Mouse (Mus musculus): Measurements from ENCODE around the gene Polm. TPM values are rescaled to one million over a fixed set of nuclear protein-coding genes. Genes with fewer than 3 reads are reported as not detected.

Gene Polm
- polyA plus RNA-seq, 1 experiment from 2014 or later = 6.2 TPM

DNA sequence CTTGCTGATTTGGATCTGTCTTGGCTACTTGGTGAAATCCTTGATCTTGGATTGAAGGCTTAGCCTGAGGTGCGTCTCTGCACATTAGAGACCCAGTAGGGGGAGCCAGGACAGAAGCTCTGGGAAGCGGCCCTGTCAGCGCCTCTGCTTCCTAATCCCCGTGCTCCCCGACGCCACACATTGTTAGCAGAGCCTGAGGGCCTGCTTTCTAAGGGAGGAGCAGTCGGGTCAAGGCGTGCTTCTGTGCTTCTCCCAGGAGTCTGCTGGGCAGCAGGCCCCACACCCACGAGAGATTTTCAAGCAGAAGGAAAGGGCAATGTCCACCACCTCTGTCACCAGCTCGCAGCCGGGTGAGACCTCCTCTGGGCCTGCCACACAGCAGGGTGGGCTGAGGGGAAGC, 40.4 kb downstream of the Polm start:
- no peak overlapping the region for H3K9ac ChIP-seq (ENCODE audit: low read depth, low read length)
- H3K4me1 ChIP-seq (replicated peaks; ENCODE audit: control insufficient read depth, insufficient read depth, low read length) = no peaks in the 10 kb centered on the region
- H3K4me2 ChIP-seq = no peak overlapping the region
- peaks cover 60% of the 10 kb centered on the region for H3K36me3 ChIP-seq (ENCODE audit: control insufficient read depth, insufficient read depth, low read length)
- H3K27ac ChIP-seq (ENCODE audit: low read depth, low read length) = no peak overlapping the region
- H3K27me3 ChIP-seq (replicated peaks; ENCODE audit: control insufficient read depth, insufficient read depth, low read length) = no peaks in the 10 kb centered on the region
- H3K9me3 ChIP-seq (ENCODE audit: control insufficient read depth, low read length) = no peaks in the 10 kb centered on the region
- 82% methylated on average over 11 of the region's 11 CpGs for WGBS
- no peak overlapping the region for H3K4me3 ChIP-seq (ENCODE audit: low read depth, low read length)
- no peak for ATAC-seq (replicated peaks; ENCODE audit: low FRiP score)
- DNase-seq (ENCODE audit: low spot score) = no peak

DNA sequence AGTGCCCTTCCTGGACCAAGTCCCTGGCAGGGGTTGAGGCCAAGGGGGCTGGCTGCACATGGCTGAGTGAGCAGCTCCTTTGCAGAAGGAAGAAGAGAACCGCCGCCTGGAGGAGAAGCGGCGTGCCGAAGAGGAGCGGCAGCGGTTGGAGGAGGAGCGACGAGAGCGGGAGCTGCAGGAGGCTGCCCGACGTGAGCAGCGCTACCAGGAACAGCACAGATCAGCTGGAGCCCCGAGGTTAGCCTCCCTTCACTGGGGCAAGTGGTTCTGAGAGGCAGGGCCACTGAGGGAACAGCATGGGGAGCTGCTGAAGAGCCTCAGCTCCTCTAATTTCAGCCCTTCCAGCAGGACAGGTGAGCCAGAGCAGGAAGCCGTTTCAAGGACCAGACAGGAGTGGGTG, 40.9 kb downstream of the Polm start:
- H3K27ac ChIP-seq (ENCODE audit: low read depth, low read length) = no peak overlapping the region
- H3K9me3 ChIP-seq (ENCODE audit: control insufficient read depth, low read length) = no peaks in the 10 kb centered on the region
- H3K4me3 ChIP-seq (ENCODE audit: low read depth, low read length) = no peak overlapping the region
- DNase-seq (ENCODE audit: low spot score) (no peak), ATAC-seq (replicated peaks; ENCODE audit: low FRiP score) (no peak)
- 88% methylated on average over 15 of the region's 15 CpGs for WGBS
- no peaks in the 10 kb centered on the region for H3K27me3 ChIP-seq (replicated peaks; ENCODE audit: control insufficient read depth, insufficient read depth, low read length)
- H3K4me2 ChIP-seq = no peak overlapping the region
- peaks cover 64% of the 10 kb centered on the region for H3K36me3 ChIP-seq (ENCODE audit: control insufficient read depth, insufficient read depth, low read length)
- H3K4me1 ChIP-seq (replicated peaks; ENCODE audit: control insufficient read depth, insufficient read depth, low read length) = no peaks in the 10 kb centered on the region
- H3K9ac ChIP-seq (ENCODE audit: low read depth, low read length) = no peak overlapping the region

DNA sequence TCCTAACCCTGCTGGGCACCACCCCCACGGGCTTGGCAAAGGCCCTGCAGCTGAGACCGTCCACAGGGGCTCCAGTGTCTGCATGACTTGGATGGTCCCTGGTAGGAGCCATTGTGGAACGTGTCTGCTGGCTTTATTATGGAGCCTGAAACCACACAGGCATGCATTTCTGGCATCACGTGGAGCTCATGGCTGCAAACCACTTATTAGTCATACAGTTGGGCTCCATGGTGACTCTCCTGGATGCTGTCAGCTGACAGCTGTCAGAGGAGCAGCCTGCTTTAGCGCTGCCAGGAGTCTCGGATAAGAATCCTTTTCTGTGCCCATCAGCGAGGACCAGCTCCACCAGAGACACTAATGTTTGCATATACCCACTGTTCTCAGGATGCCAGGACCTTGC, 42.1 kb downstream of the Polm start:
- Histone ChIP-seq H3K4me2 (no peak overlapping the region), H3K36me3 (ENCODE audit: control insufficient read depth, insufficient read depth, low read length) (peaks cover 64% of the 10 kb centered on the region), H3K4me3 (ENCODE audit: low read depth, low read length) (no peak overlapping the region), H3K9ac (ENCODE audit: low read depth, low read length) (no peak overlapping the region), H3K4me1 (replicated peaks; ENCODE audit: control insufficient read depth, insufficient read depth, low read length) (no peaks in the 10 kb centered on the region), H3K27me3 (replicated peaks; ENCODE audit: control insufficient read depth, insufficient read depth, low read length) (no peaks in the 10 kb centered on the region), H3K27ac (ENCODE audit: low read depth, low read length) (no peak overlapping the region), H3K9me3 (ENCODE audit: control insufficient read depth, low read length) (no peaks in the 10 kb centered on the region)
- DNase-seq (ENCODE audit: low spot score) = no peak
- ATAC-seq (replicated peaks; ENCODE audit: low FRiP score) = no peak
- 87% methylated on average over 7 of the region's 7 CpGs for WGBS

DNA sequence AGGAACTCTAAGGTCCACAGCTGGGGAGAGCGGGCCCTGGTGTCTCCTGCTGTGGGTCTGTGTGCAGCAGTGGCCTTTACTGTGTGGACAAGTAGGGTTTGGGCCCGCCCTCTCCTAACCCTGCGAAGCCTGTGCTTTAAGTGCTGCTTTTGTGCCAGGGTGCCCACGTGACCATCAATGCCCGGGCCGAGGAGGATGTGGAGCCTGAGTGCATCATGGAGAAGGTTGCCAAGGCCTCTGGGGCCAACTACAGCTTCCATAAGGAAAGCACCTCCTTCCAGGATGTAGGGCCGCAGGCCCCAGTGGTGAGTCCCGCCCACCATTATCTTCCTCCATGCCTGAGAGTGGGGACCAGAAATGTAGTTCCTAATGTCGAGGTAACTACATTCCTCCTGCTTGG, 42.5 kb downstream of the Polm start:
- peaks cover 59% of the 10 kb centered on the region for H3K36me3 ChIP-seq (ENCODE audit: control insufficient read depth, insufficient read depth, low read length)
- no peaks in the 10 kb centered on the region for H3K27me3 ChIP-seq (replicated peaks; ENCODE audit: control insufficient read depth, insufficient read depth, low read length)
- H3K9ac ChIP-seq (ENCODE audit: low read depth, low read length) = no peak overlapping the region
- H3K4me1 ChIP-seq (replicated peaks; ENCODE audit: control insufficient read depth, insufficient read depth, low read length) = no peaks in the 10 kb centered on the region
- 87% methylated on average over 9 of the region's 9 CpGs for WGBS
- DNase-seq (ENCODE audit: low spot score) (no peak), ATAC-seq (replicated peaks; ENCODE audit: low FRiP score) (no peak)
- no peak overlapping the region for H3K27ac ChIP-seq (ENCODE audit: low read depth, low read length)
- H3K4me3 ChIP-seq (ENCODE audit: low read depth, low read length) = no peak overlapping the region
- H3K4me2 ChIP-seq = no peak overlapping the region
- H3K9me3 ChIP-seq (ENCODE audit: control insufficient read depth, low read length) = no peaks in the 10 kb centered on the region

DNA sequence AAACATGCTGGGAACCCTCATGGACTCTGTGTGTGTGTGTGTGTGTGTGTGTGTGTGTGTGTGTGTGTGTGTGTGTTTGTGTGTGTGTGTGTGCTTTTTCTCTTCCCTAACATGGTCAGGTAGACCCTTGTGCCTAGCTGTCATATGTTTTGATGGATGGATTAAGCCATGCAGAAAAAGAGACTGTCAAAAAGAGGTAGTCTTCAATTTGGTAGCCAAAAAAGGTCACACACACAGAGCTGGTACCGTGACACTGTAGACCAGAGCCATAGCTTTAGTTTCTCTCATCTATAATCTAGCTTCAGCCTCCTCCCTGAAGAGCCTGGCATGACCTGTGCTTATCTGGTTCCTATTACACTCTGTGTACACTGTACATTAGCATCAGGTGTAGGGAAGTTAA, 47.4 kb downstream of the Polm start:
- Histone ChIP-seq H3K4me2 (no peak overlapping the region), H3K4me3 (ENCODE audit: low read depth, low read length) (no peak overlapping the region), H3K9ac (ENCODE audit: low read depth, low read length) (no peak overlapping the region), H3K4me1 (replicated peaks; ENCODE audit: control insufficient read depth, insufficient read depth, low read length) (peaks cover 22% of the 10 kb centered on the region), H3K27me3 (replicated peaks; ENCODE audit: control insufficient read depth, insufficient read depth, low read length) (no peaks in the 10 kb centered on the region), H3K27ac (ENCODE audit: low read depth, low read length) (no peak overlapping the region), H3K36me3 (ENCODE audit: control insufficient read depth, insufficient read depth, low read length) (peaks cover 26% of the 10 kb centered on the region), H3K9me3 (ENCODE audit: control insufficient read depth, low read length) (no peaks in the 10 kb centered on the region)
- 83% methylated on average over 1 of the region's 1 CpGs for WGBS
- ATAC-seq (replicated peaks; ENCODE audit: low FRiP score) (no peak), DNase-seq (ENCODE audit: low spot score) (no peak)

DNA sequence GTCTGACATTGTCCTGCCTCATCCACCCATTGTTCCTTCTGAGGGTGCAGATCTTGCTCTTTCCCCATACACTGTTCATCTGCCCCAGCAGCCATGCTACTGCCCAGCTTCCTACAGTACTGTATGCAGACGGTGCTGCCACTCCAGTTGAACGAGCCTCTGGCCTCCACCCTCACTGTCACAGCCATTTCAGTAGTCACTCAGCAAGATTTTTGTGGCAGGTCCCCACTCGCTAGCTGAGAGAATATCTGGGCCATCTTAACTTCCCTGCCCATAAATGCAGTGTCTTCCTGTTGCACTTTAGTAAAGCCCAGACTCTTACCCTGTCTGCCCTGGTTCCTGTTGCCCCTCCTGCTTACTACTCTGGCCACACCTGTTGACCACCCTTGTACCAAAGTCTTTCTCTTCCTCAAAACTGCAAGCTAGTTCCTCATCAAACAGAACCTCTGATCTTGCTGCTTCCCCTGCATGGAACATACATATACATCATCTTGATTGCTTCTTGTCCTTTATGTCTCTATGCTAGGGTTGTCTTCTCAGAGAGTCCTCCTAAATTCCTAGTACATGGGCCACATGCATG, 48.0 kb downstream of the Polm start:
- Histone ChIP-seq H3K27me3 (replicated peaks; ENCODE audit: control insufficient read depth, insufficient read depth, low read length) (no peaks in the 10 kb centered on the region), H3K4me1 (replicated peaks; ENCODE audit: control insufficient read depth, insufficient read depth, low read length) (peaks cover 22% of the 10 kb centered on the region), H3K9ac (ENCODE audit: low read depth, low read length) (peak overlapping the region; percentile 0; the same call in 1 of the 2 replicates), H3K4me3 (ENCODE audit: low read depth, low read length) (peak overlapping the region; percentile 83), H3K4me2 (peak overlapping the region; percentile 94), H3K36me3 (ENCODE audit: control insufficient read depth, insufficient read depth, low read length) (peaks cover 21% of the 10 kb centered on the region), H3K27ac (ENCODE audit: low read depth, low read length) (peak overlapping the region; percentile 38; the same call in 1 of the 2 replicates), H3K9me3 (ENCODE audit: control insufficient read depth, low read length) (no peaks in the 10 kb centered on the region)
- WGBS = 66% methylated on average over 3 of the region's 3 CpGs
- DNase-seq (ENCODE audit: low spot score) (no peak), ATAC-seq (replicated peaks; ENCODE audit: low FRiP score) (no peak)

DNA sequence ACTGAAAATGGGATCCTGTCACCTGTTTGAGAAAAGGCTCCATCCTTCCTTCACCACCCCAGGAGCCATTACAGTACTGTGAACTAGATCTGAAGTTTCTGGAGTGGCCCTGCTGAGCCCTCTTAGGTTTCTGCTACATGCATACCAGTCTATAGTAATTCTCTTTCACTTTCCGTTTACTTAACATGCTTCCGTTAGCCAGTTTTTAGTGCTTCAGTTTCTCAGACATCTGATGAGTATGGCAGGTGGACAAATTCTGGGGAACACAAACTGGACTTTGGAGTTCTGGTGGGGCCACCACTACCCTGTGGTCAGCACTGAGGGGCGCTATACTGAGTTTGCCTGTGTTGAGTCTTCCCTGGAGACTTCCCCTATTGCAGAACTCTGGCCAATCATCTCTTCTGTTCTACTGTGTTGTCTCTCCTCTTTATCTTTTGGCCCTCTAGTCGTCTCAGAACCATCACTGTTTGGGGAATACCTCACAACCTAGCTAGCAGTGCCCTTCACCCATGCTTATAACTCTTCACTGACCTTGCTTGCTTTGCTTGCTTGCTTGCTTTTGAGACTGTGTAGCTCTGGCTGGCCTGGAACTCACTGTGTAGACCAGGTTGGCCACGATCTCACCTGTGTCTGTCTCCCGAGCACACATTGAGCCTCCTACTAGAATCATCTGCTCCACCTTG, 48.6 kb downstream of the Polm start:
- Histone ChIP-seq H3K4me2 (peak overlapping the region; percentile 94), H3K9me3 (ENCODE audit: control insufficient read depth, low read length) (no peaks in the 10 kb centered on the region), H3K27ac (ENCODE audit: low read depth, low read length) (peak overlapping the region; percentile 93), H3K4me1 (replicated peaks; ENCODE audit: control insufficient read depth, insufficient read depth, low read length) (peaks cover 22% of the 10 kb centered on the region), H3K4me3 (ENCODE audit: low read depth, low read length) (peak overlapping the region; percentile 83), H3K36me3 (ENCODE audit: control insufficient read depth, insufficient read depth, low read length) (peaks cover 16% of the 10 kb centered on the region), H3K27me3 (replicated peaks; ENCODE audit: control insufficient read depth, insufficient read depth, low read length) (no peaks in the 10 kb centered on the region), H3K9ac (ENCODE audit: low read depth, low read length) (peak overlapping the region; percentile 91)
- DNase-seq (ENCODE audit: low spot score) = no peak
- 50% methylated on average over 6 of the region's 6 CpGs for WGBS
- ATAC-seq (replicated peaks; ENCODE audit: low FRiP score) = peak; percentile 42

DNA sequence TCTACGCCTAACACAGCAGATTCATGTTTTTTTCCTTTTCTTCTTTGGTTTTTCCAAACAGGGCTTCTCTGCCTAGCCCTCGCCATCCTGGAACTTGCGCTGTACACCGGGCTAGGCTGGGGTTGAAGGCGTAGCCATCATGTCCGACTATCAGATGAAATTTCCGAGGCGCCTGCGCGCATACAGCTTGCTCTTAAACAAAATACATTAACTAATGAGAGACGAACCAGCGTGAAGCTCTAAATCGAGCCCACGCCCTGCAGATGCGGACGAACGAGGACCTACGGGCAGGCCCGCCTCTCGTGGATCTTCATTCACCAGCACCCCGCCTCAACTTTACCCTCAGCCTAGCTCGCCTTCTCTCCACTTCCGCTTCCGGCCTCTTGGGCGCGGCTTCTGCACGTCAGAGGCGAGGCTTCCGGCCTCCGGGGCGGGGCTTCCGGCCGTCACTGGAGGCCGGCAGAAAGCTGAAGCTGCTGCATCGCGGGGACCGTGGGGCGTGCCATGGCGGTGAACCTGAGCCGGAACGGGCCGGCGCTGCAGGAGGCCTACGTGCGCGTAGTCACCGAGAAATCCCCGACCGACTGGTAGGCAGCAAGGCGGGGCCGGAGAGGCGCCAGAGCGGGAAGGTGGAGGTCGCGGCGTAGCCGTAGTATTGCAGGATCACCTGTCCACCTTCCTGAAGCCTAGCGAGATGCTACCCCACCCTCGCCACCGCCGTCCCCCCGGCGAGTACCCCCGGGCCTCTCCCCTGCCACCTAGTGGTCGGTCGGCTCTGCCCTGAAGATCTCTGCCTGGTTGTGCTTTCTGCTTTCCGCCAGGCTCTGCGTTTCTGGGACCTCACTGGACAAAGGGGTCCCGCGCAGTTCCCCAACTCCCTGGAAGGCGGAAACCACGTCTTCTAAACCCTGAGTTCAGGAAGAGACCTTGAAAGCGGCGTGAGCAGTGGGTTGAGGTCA, 49.5 kb downstream of the Polm start, which contains the start of gene Dbnl:
Dbnl (plus strand) TSS at position 433 of the 959 bp plus-strand sequence.
- Histone ChIP-seq H3K27ac (ENCODE audit: low read depth, low read length) (peak within 1 kb of the TSS; percentile 93), H3K9me3 (ENCODE audit: control insufficient read depth, low read length) (no peaks in the 10 kb centered on the region), H3K4me1 (replicated peaks; ENCODE audit: control insufficient read depth, insufficient read depth, low read length) (peaks cover 22% of the 10 kb centered on the region), H3K9ac (ENCODE audit: low read depth, low read length) (peak within 1 kb of the TSS; percentile 91), H3K4me2 (peak within 1 kb of the TSS; percentile 94), H3K36me3 (ENCODE audit: control insufficient read depth, insufficient read depth, low read length) (peaks cover 13% of the 10 kb centered on the region), H3K27me3 (replicated peaks; ENCODE audit: control insufficient read depth, insufficient read depth, low read length) (no peaks in the 10 kb centered on the region), H3K4me3 (ENCODE audit: low read depth, low read length) (peak within 1 kb of the TSS; percentile 83)
- under 1% methylated on average over 74 of the region's 74 CpGs for WGBS
- DNase-seq (ENCODE audit: low spot score) = peak; percentile 97
- ATAC-seq (replicated peaks; ENCODE audit: low FRiP score) = peak; percentile 95

Measured in liver, embryonic 11.5 days (tissue).